Mouse (Mus musculus): ENCODE data around the gene Pdzk1ip1. TPM values are rescaled to one million over a fixed set of nuclear protein-coding genes. Genes with fewer than 3 reads are reported as not detected.

Pdzk1ip1 gene
- total and polyA plus RNA-seq, 3 experiments = 0.55 TPM; not detected in 2

GRCm38 (mm10) chr4:115062875-115063517 is 25.5 kb upstream of the Pdzk1ip1 start:
- Histone ChIP-seq H3K9ac (ENCODE audit: insufficient read depth, low read depth) (peak overlapping the region; percentile 20; the same call in 1 of the 2 replicates), H3K27ac (ENCODE audit: insufficient read depth, low read depth) (no peak overlapping the region), H3K79me2 (replicated peaks; ENCODE audit: control insufficient read depth, extremely low read depth, insufficient read depth, poor library complexity, severe bottlenecking) (no peaks in the 10 kb centered on the region), H3K4me2 (ENCODE audit: insufficient read depth, low read depth, poor library complexity, severe bottlenecking) (peak overlapping the region; percentile 98), H3K4me3 (replicated peaks in 1 of 3; ENCODE audit: low read depth in 2 of 3, low read length in 2 of 3, poor library complexity in 1 of 3) (peak overlapping the region in 2 of 3 experiments; percentile 25 to 61), H3K9me3 (replicated peaks; ENCODE audit: low read length) (no peaks in the 10 kb centered on the region), H3K27me3 (replicated peaks) (peaks cover 86% of the 10 kb centered on the region), H3K36me3 (replicated peaks in 1 of 2; ENCODE audit: control insufficient read depth in 1 of 2, insufficient read depth in 1 of 2, low read length in 1 of 2) (no peaks in the 10 kb centered on the region), H3K4me1 (ENCODE audit: control insufficient read depth in 1 of 2, insufficient read depth in 2 of 2) (peaks cover 2 to 4% of the 10 kb centered on the region in 2 experiments; a peak in 1 of 4 replicates)
- in situ Hi-C loops (cut with MboI; ENCODE audit: low pct_ligation_motif_present, low pct_unique_long_range_greater_than_20kb, low sequenced_read_pairs) = no loop called here
- TF ChIP-seq MAFK (IDR thresholded peaks at IDR 0.05; ENCODE audit: insufficient replicate concordance, low read length) (no peak), JUND (conservative IDR thresholded peaks at IDR 0.05; ENCODE audit: low read depth, low read length) (no peak), TCF12 (IDR thresholded peaks at IDR 0.05; ENCODE audit: low read depth, low read length) (no peak), ZC3H11A (IDR thresholded peaks at IDR 0.05; ENCODE audit: low read depth, low read length) (no peak), USF2 (conservative IDR thresholded peaks at IDR 0.05; ENCODE audit: low read depth, low read length) (no peak), GABPA (IDR thresholded peaks at IDR 0.05; ENCODE audit: insufficient replicate concordance, low read depth, low read length) (no peak), ELF1 (IDR thresholded peaks at IDR 0.05; ENCODE audit: low read depth, low read length) (no peak), ZKSCAN1 (IDR thresholded peaks at IDR 0.05; ENCODE audit: borderline replicate concordance, low read depth, low read length) (no peak), E2F4 (IDR thresholded peaks at IDR 0.05; ENCODE audit: insufficient replicate concordance, low read depth, low read length) (no peak)
- dilution Hi-C loops (cut with MboI; ENCODE audit: extremely low pct_ligation_motif_present, extremely low pct_unique_long_range_greater_than_20kb, low sequenced_read_pairs) = no loop called here
- no peak for DNase-seq (ENCODE audit: extremely low read depth)

- in situ Hi-C loops (cut with MboI; ENCODE audit: low pct_ligation_motif_present, low pct_unique_long_range_greater_than_20kb, low sequenced_read_pairs) (no loop called here), dilution Hi-C loops (cut with MboI; ENCODE audit: extremely low pct_ligation_motif_present, extremely low pct_unique_long_range_greater_than_20kb, low sequenced_read_pairs) (no loop called here)
- H3K4me2 ChIP-seq (ENCODE audit: insufficient read depth, low read depth, poor library complexity, severe bottlenecking) = peak overlapping the region; percentile 98
- no peak for DNase-seq (ENCODE audit: extremely low read depth)
- no peaks in the 10 kb centered on the region for H3K9me3 ChIP-seq (replicated peaks; ENCODE audit: low read length)
- H3K79me2 ChIP-seq (replicated peaks; ENCODE audit: control insufficient read depth, extremely low read depth, insufficient read depth, poor library complexity, severe bottlenecking) = no peaks in the 10 kb centered on the region
- H3K4me3 ChIP-seq (replicated peaks in 1 of 3; ENCODE audit: low read depth in 2 of 3, low read length in 2 of 3, poor library complexity in 1 of 3) = peak overlapping the region in 1 of 3 experiments; percentile 61
- no peak overlapping the region for H3K9ac ChIP-seq (ENCODE audit: insufficient read depth, low read depth)
- H3K27me3 ChIP-seq (replicated peaks) = peaks cover 87% of the 10 kb centered on the region
- H3K4me1 ChIP-seq (ENCODE audit: control insufficient read depth in 1 of 2, insufficient read depth in 2 of 2) = peaks cover 2 to 4% of the 10 kb centered on the region in 2 experiments; a peak in 1 of 4 replicates
- no peak for TF ChIP-seq RCOR1 (conservative IDR thresholded peaks at IDR 0.05; ENCODE audit: low read depth, low read length)
- TF ChIP-seq JUN (IDR thresholded peaks at IDR 0.05; ENCODE audit: insufficient read depth, low read depth, low read length) = no peak
- TF ChIP-seq MAX (IDR thresholded peaks at IDR 0.05; ENCODE audit: low read length) = no peak
- no peak for TF ChIP-seq EP300 (IDR thresholded peaks at IDR 0.05; ENCODE audit: low read length)
- TF ChIP-seq UBTF (IDR thresholded peaks at IDR 0.05; ENCODE audit: low read depth, low read length) = no peak
- no peak for TF ChIP-seq SIN3A (IDR thresholded peaks at IDR 0.05; ENCODE audit: low read length)
- TF ChIP-seq PAX5 (IDR thresholded peaks at IDR 0.05; ENCODE audit: low read length) = no peak
- no peak for TF ChIP-seq NELFE (IDR thresholded peaks at IDR 0.05; ENCODE audit: low read depth, low read length)
- TF ChIP-seq ELF1 (IDR thresholded peaks at IDR 0.05; ENCODE audit: low read depth, low read length) = no peak
- no peak for TF ChIP-seq ZNF384 (IDR thresholded peaks at IDR 0.05; ENCODE audit: low read depth, low read length)
- TF ChIP-seq NRF1 (IDR thresholded peaks at IDR 0.05; ENCODE audit: low read depth, low read length) = no peak
- TF ChIP-seq POLR2A (IDR thresholded peaks at IDR 0.05; ENCODE audit: low read depth, low read length) = no peak
- TF ChIP-seq MAFK (IDR thresholded peaks at IDR 0.05; ENCODE audit: insufficient replicate concordance, low read length) = no peak
- no peak for TF ChIP-seq MYC (IDR thresholded peaks at IDR 0.05; ENCODE audit: low read depth, low read length)
- no peaks in the 10 kb centered on the region for H3K36me3 ChIP-seq (replicated peaks in 1 of 2; ENCODE audit: control insufficient read depth in 1 of 2, insufficient read depth in 1 of 2, low read length in 1 of 2)
- no peak overlapping the region for H3K27ac ChIP-seq (ENCODE audit: insufficient read depth, low read depth)
These were observed 24.8 kb upstream of the Pdzk1ip1 start for GRCm38 (mm10) chr4:115063518-115064239.
